Mouse (Mus musculus) layer of hippocampus, adult 9-10 months (tissue): ENCODE data around the gene Nanos3.
A peak's percentile ranks its signal among the peaks of the same experiment; 100 is the strongest.

Source experiments
- DNase-seq: peaks from one replicate; pipeline ENCODE4 v3.0.0; 2022; ENCODE audit warnings: low spot score

Nanos3 gene

GRCm38 (mm10) chr8:84183261-84184084, 1.5 kb downstream of the Nanos3 start:
- DNase-seq, result no peak

GRCm38 (mm10) chr8:84182833-84183232, 2.2 kb downstream of the Nanos3 start:
- DNase-seq, result no peak

DNA sequence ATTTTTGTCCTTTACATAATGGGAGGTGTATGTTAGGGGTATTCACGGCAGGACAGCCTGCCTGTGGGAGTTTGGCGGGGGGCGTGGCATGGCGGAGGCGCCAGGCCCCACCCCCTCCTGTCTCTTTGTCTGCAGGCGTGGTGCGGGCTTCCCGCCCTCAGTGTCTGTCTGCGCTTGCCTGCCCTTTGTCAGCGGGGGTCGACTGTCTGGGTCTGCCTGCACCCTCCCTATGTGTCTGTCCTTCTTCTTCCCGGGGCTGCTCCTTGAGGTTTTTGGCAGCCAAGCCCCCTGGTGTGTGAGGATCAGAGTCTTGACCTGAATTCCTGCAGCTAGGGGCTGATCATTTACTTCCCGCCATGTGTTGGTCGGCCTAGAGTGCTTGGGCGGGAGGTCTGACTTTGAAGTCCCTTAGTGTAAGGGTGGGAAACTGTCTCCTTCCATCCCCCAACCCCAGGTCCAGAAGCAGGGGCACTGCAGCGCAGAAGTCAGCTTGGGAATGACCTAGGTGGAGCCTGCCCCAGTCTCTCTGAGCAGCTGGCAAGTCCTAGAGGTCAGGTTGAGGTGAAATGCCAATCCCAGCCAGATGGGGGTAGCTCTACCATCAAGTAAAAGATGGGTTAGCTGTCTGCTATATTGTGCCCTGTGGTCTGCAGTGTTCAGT, 4.4 kb downstream of the Nanos3 start:
- DNase-seq, result no peak

DNA sequence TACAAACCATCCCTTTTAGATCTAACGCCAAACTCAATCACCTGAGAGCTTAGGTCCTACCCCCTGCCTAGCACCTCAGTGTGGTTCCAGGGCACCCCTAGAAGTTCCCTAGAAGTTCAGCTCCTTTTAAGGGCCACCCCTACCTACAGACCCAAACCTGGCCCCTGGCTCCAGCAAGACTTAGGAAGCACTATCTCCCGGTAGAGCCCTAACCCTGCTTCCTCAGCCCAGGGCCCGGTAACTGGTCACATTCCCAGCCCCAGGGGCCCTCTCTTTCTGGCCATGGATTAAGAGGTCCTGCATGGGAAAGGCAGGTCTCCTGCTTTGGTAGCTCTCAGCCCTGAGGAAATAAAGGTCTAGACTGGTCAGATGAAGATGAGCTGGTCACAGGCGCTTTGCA, 5.1 kb downstream of the Nanos3 start:
- no peak for DNase-seq

GRCm38 (mm10) chr8:84178592-84178991, 6.4 kb downstream of the Nanos3 start:
- DNase-seq, result no peak

DNA sequence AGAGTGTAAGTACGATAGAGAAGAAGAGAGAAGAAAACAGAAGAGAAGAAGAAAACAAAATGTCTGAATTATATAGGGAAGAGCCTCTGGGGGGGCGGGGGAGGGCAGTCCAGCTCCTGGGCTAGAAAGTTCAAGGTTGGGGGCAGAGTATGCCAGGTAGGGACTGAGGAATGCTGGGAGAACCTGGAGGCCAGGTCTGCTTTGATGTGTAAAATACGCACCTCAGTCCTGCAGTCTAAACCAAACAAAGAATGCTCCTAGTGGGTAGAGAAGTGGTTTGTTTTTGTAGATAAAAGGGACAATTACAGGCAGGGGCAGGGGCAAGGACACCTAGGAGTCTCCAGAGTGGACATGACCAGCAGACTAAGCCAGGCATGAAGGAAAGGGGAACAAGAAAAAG, 7.6 kb downstream of the Nanos3 start:
- no peak for DNase-seq

DNA sequence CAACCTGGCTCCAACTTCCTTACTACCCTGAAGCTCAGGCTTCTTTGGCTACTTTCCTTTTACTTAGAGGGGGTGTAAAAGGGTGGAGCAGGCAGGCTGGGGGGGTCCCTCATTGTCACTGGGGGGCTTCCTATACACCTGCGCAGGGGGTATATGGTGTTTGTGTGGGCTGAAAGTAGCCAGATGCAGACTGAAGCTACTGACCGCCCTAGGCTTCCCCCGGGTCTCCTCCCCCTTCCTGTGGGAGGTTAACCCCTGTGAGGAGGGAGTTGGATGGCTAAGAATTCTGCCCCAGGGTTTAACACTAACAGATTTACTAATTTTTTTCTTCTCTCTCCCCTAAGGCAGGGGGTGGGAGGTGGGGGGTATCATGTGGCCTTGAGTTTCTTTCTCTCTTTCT, 8.5 kb downstream of the Nanos3 start:
- DNase-seq, result no peak

- no peak for DNase-seq
Observed at GRCm38 (mm10) chr8:84173861-84174260, 11.2 kb downstream of the Nanos3 start.

- DNase-seq, result no peak
Observed at GRCm38 (mm10) chr8:84170096-84170495, 14.9 kb downstream of the Nanos3 start.

DNA sequence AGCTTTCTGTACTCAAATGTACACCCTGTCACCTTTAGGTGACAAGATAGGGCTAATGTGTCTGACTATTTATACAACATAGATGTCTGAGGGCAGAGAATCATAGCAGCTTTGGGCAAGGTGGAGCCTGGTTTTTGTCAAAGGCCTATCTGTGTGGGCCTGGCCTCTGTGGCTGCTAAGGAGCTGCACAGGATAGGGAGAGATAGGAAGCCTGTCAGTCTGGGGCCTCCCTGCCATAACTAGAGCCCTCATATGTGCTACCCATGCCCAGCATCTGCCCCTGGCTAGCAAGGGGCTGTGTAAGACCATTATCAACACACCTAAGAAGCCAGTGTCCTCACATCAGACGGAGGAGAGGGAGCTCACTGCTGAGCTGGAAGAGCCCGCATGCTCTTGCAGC, 17.3 kb downstream of the Nanos3 start:
- no peak for DNase-seq

GRCm38 (mm10) chr8:84157620-84158019, 27.4 kb downstream of the Nanos3 start:
- no peak for DNase-seq

DNA sequence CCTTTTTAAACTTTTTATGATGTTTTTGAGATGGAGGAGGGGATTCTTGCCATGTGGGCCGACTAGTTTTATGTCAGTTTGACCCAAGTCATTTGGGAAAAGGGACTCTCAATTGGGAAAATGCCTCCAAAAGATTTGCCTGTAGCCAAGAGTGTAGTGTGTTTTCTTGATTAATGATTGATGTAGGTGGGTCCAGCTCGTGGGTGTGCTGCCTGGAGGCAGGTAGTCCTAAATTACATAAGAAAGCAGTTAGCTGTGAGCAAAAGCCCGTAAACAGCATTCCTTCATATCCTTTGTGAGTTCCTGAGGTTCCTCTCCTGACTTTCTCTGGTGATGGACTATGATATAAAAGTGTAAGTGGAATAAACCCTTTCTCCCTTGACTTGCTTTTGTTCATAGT, 35.8 kb downstream of the Nanos3 start:
- no peak for DNase-seq

- DNase-seq, result no peak
Observed at GRCm38 (mm10) chr8:84148531-84148850, 36.5 kb downstream of the Nanos3 start.

DNA sequence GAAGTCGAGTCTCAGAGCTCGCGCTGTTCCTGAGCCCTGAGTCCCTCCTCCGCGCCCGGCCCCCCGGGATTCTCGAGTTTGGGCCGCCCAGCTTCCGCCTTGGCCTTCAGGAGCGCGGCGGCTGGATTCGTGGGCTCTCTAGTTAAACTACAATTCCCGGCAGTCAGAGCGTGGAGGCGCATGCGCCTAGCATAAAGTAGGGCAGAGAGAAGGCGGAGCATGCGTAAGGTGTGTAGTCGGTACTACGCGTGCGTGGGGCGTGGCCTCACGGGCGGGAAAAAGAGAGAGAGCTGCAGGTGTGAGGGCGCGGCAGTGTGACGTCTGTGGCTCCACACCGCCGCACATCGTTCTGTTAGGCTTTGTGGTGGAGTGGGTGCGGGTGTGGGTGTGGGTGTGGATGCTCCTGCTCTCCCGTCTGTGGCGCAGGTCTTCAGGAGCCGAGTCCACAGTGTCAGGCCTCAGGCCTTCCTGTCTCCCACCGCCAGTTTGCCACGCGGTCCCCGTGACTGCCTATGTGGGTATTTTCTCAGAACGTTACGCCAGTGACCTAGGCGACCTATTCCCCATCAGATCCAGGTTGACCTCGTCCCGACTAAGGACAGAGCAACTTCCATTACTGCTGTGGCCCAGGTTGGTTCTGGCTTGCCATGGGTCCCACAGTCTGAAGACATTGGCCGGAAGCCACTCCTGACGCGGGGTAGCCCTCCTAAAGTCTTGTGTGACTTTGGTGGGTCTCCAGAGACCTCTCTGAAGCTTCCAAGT, 37.1 kb downstream of the Nanos3 start, which contains the start of the genes Cc2d1a and 4930432K21Rik:
Cc2d1a (minus strand) TSS at position 168 of the 762 bp plus-strand sequence.
4930432K21Rik (plus strand) TSS at position 257 of the 762 bp plus-strand sequence.
- peak; percentile 90 for DNase-seq

DNA sequence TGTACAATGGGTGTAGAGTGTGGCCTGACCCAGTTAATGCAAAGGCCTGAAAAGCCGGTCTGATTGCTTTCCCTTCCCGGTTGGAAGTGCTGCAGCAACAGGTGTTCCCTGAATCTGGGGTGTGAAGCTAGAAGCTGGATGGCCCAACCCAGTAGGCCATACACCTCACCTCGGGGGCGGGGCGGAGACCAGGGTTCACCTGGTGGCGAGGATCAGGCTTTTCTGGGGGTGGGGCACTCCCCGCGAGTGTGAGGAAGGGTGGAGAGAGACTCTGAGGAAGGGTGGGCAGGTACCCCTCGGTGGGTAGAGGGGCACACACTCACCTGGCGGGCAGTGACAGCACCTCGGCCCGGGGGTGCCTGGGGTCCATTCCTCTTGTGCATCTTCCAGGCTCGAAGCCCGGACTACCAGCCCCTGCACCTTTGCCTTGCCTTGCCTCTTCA, 37.7 kb downstream of the Nanos3 start:
- DNase-seq, result no peak

- DNase-seq, result no peak
Observed at GRCm38 (mm10) chr8:84144636-84145245, 40.3 kb downstream of the Nanos3 start.

DNA sequence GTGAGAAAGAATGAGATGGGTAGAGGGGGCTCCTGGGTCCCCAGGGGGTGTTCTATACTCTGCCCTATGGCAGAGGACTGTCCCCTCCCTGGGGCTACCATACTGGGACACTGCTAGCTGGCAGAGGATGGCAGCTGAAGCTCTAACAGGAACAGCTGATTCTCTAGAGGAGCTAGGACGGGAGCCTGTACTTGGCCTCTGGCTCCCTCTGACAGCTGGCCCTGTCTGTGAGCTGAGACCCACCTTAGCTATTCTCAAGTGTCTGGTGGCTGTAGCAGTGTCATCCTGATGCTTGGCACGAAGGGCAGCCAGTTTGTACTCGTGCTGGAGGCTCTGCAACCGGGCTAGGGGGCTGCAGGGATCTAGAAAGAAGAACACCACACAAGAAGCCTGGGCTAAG, 44.2 kb downstream of the Nanos3 start:
- DNase-seq, result no peak

- DNase-seq, result no peak
Observed at GRCm38 (mm10) chr8:84137848-84138247, 47.2 kb downstream of the Nanos3 start.

GRCm38 (mm10) chr8:84132225-84132624, 52.8 kb downstream of the Nanos3 start:
- DNase-seq, result no peak

GRCm38 (mm10) chr8:84130806-84131205, 54.2 kb downstream of the Nanos3 start:
- DNase-seq, result no peak

DNA sequence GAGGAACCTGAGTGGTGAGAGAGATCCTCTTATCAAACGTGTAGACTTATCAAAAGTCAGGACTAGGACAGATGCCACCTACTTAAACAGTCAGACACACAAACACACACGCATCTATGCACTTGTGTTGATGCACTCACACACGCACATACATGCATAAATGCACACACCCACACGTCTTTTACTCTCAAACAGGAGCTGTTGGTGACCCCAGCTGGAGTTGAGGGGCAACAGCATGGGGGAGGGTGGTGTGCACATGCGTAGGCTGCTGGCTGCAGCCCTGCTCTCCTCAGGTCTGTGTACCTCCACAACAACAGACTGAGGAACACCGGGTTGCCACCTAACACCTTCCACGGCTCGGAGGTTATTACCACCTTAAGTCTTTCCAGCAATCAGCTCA, 56.7 kb downstream of the Nanos3 start:
- DNase-seq, result no peak

DNA sequence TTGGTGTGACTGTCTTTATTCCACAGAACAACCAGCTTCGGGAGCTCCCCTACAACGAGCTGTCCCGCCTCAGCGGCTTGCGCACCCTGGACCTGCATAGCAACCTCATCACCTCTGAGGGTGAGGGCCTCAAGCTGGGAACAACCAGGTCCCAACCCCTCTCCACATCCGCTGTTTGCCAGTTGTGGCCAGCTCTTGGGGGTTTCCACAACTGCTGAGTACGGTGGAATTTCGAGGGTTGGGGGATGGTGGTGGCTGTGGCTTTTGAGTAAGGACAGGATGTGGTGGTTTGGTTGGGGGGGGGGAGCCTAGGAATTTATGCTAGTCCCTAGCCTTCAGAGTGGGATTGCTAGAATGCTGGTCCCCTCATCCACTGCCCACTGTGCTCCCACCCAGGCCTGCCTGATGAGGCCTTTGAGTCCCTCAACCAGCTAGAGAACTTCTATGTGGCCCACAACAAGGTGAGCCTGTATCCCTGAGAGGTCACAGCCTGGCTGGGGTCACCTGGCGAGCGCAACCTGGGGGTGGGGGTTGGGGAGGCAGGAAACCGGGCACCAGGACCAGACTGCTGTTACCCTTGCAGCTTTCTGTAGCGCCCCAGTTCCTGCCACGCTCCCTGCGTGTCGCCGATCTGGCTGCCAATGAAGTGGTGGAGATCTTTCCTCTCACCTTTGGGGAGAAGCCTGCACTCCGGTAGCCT, 57.7 kb downstream of the Nanos3 start:
- no peak for DNase-seq
